Mouse (Mus musculus) ES-Bruce4 (cell line): ENCODE measurements around the gene Srl.

Source experiments
- CTCF ChIP-seq: IDR thresholded peaks from one replicate; pipeline ENCODE4 v1.8.1; 2011; ENCODE audit warnings: low read depth, low read length
- POLR2A ChIP-seq: IDR thresholded peaks from one replicate; pipeline ENCODE4 v1.8.1; 2011; ENCODE audit warnings: low read length; ENCODE audit not compliant: insufficient read depth

DNA sequence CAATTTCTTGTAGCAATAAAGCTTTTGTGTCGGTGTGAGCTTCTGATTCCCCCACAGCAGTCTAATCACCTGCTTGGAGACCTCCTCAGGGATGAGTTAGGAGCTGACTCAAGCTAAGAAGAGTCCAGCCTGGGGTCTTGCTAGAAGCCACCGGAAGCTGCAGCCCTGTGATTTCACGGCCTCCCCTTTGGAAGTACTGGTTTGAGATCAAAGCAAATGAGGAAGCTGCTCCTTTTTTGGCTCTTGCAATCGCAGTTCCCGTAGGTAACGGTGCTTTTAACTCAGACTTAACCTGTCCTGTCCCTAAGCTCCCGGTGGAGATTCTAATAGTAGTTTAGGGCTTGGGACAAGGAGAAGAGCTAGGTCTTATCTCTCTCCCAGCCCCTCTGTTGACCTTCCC is 37.0 kb upstream of the Srl start:
- TF ChIP-seq CTCF (no peak), POLR2A (no peak)
